Mouse (Mus musculus): Measurements from ENCODE around the gene Hrh2. TPM values are rescaled to one million over a fixed set of nuclear protein-coding genes. Genes with fewer than 3 reads are reported as not detected.

Gene Hrh2
- polyA plus RNA-seq, 1 experiment from 2014 or later: not detected

Other genes with a start within 250 kb of the Hrh2 start
- 0.21 and 0.65 TPM in 2 replicates for gene Drd1, start 136.4 kb upstream of the Hrh2 start, polyA plus RNA-seq (2014; fragmentation: Nextera tagmentation; extraction: Ambion mirVana)
- 87.5 and 89.9 TPM in 2 replicates for gene Sfxn1, start 120.3 kb upstream of the Hrh2 start, polyA plus RNA-seq (2014; fragmentation: Nextera tagmentation; extraction: Ambion mirVana)
- gene Cplx2, start 179.2 kb downstream of the Hrh2 start, polyA plus RNA-seq (2014; fragmentation: Nextera tagmentation; extraction: Ambion mirVana): 12.7 and 13.0 TPM in 2 replicates